Mouse (Mus musculus): ENCODE results near the gene Dctn2. TPM values are rescaled to one million over a fixed set of nuclear protein-coding genes. Genes with fewer than 3 reads are reported as not detected.

Dctn2 gene
- polyA plus RNA-seq, 1 experiment, result 170 TPM

GRCm38 (mm10) chr10:127287271-127287935 is 21.2 kb downstream of the Dctn2 start:
- peaks cover 41% of the 10 kb centered on the region for H3K36me3 ChIP-seq (ENCODE audit: control insufficient read depth, insufficient read depth)
- peak overlapping the region; percentile 78 for H3K4me3 ChIP-seq (ENCODE audit: insufficient read depth, poor library complexity, severe bottlenecking)
- H3K79me3 ChIP-seq (ENCODE audit: low read depth), result peaks cover 36% of the 10 kb centered on the region
- TF ChIP-seq MYOG (IDR thresholded peaks at IDR 0.05; ENCODE audit: control insufficient read depth, extremely low read depth, insufficient read length), result no peak
- TF ChIP-seq CTCF (IDR thresholded peaks at IDR 0.05; ENCODE audit: control insufficient read depth, insufficient read depth, insufficient read length), result no peak
- no peak for TF ChIP-seq MAX (IDR thresholded peaks at IDR 0.05)
- TF ChIP-seq USF1 (IDR thresholded peaks at IDR 0.05; ENCODE audit: low read depth), result no peak
- TF ChIP-seq CEBPB (IDR thresholded peaks at IDR 0.05; ENCODE audit: low read depth), result no peak
- TF ChIP-seq FOSL1 (IDR thresholded peaks at IDR 0.05; ENCODE audit: insufficient read depth, low read length, poor library complexity, severe bottlenecking), result no peak
- TF ChIP-seq MYOD1 (IDR thresholded peaks at IDR 0.05; ENCODE audit: control insufficient read depth, insufficient read length, low read depth), result no peak
- H3ac ChIP-seq (ENCODE audit: control insufficient read depth, insufficient read length, low read depth), result peak overlapping the region; percentile 52
- H3K27me3 ChIP-seq (ENCODE audit: control insufficient read depth, insufficient read depth, insufficient read length), result no peaks in the 10 kb centered on the region
- peaks cover 46% of the 10 kb centered on the region for H3K79me2 ChIP-seq (ENCODE audit: control insufficient read depth, insufficient read depth)

- peak overlapping the region; percentile 52 for H3ac ChIP-seq (ENCODE audit: control insufficient read depth, insufficient read length, low read depth)
- H3K36me3 ChIP-seq (ENCODE audit: control insufficient read depth, insufficient read depth), result peaks cover 41% of the 10 kb centered on the region
- peaks cover 52% of the 10 kb centered on the region for H3K79me2 ChIP-seq (ENCODE audit: control insufficient read depth, insufficient read depth)
- peak overlapping the region; percentile 78 for H3K4me3 ChIP-seq (ENCODE audit: insufficient read depth, poor library complexity, severe bottlenecking)
- H3K79me3 ChIP-seq (ENCODE audit: low read depth), result peaks cover 40% of the 10 kb centered on the region
- TF ChIP-seq MYOD1 (IDR thresholded peaks at IDR 0.05; ENCODE audit: control insufficient read depth, insufficient read length, low read depth), result no peak
- no peak for TF ChIP-seq USF1 (IDR thresholded peaks at IDR 0.05; ENCODE audit: low read depth)
- TF ChIP-seq MAX (IDR thresholded peaks at IDR 0.05), result no peak
- TF ChIP-seq MYOG (IDR thresholded peaks at IDR 0.05; ENCODE audit: control insufficient read depth, extremely low read depth, insufficient read length), result no peak
- no peak for TF ChIP-seq CTCF (IDR thresholded peaks at IDR 0.05; ENCODE audit: control insufficient read depth, insufficient read depth, insufficient read length)
- TF ChIP-seq FOSL1 (IDR thresholded peaks at IDR 0.05; ENCODE audit: insufficient read depth, low read length, poor library complexity, severe bottlenecking), result no peak
- no peak for TF ChIP-seq CEBPB (IDR thresholded peaks at IDR 0.05; ENCODE audit: low read depth)
- H3K27me3 ChIP-seq (ENCODE audit: control insufficient read depth, insufficient read depth, insufficient read length), result no peaks in the 10 kb centered on the region
Measured at GRCm38 (mm10) chr10:127287936-127288293, 21.7 kb downstream of the Dctn2 start.

- Histone ChIP-seq H3K36me3 (ENCODE audit: control insufficient read depth, insufficient read depth) (peaks cover 41% of the 10 kb centered on the region), H3K79me2 (ENCODE audit: control insufficient read depth, insufficient read depth) (peaks cover 56% of the 10 kb centered on the region), H3K4me3 (ENCODE audit: insufficient read depth, poor library complexity, severe bottlenecking) (peak overlapping the region; percentile 78), H3ac (ENCODE audit: control insufficient read depth, insufficient read length, low read depth) (peak overlapping the region; percentile 52), H3K79me3 (ENCODE audit: low read depth) (peaks cover 43% of the 10 kb centered on the region), H3K27me3 (ENCODE audit: control insufficient read depth, insufficient read depth, insufficient read length) (no peaks in the 10 kb centered on the region)
- TF ChIP-seq CTCF (IDR thresholded peaks at IDR 0.05; ENCODE audit: control insufficient read depth, insufficient read depth, insufficient read length), result no peak
- no peak for TF ChIP-seq FOSL1 (IDR thresholded peaks at IDR 0.05; ENCODE audit: insufficient read depth, low read length, poor library complexity, severe bottlenecking)
- no peak for TF ChIP-seq MAX (IDR thresholded peaks at IDR 0.05)
- no peak for TF ChIP-seq MYOD1 (IDR thresholded peaks at IDR 0.05; ENCODE audit: control insufficient read depth, insufficient read length, low read depth)
- TF ChIP-seq MYOG (IDR thresholded peaks at IDR 0.05; ENCODE audit: control insufficient read depth, extremely low read depth, insufficient read length), result no peak
- TF ChIP-seq CEBPB (IDR thresholded peaks at IDR 0.05; ENCODE audit: low read depth), result no peak
- no peak for TF ChIP-seq USF1 (IDR thresholded peaks at IDR 0.05; ENCODE audit: low read depth)
Measured at GRCm38 (mm10) chr10:127288328-127288799, 22.2 kb downstream of the Dctn2 start.

GRCm38 (mm10) chr10:127288800-127289572 is 22.8 kb downstream of the Dctn2 start, which contains the start of gene Mbd6:
TSS of gene Mbd6 (minus strand) at chr10:127289018.
- H3K79me2 ChIP-seq (ENCODE audit: control insufficient read depth, insufficient read depth), result peaks cover 62% of the 10 kb centered on the region
- H3ac ChIP-seq (ENCODE audit: control insufficient read depth, insufficient read length, low read depth), result peak within 1 kb of the TSS; percentile 60
- TF ChIP-seq USF1 (IDR thresholded peaks at IDR 0.05; ENCODE audit: low read depth), result peak; percentile 87
- TF ChIP-seq MYOG (IDR thresholded peaks at IDR 0.05; ENCODE audit: control insufficient read depth, extremely low read depth, insufficient read length), result no peak
- TF ChIP-seq FOSL1 (IDR thresholded peaks at IDR 0.05; ENCODE audit: insufficient read depth, low read length, poor library complexity, severe bottlenecking), result no peak
- TF ChIP-seq CTCF (IDR thresholded peaks at IDR 0.05; ENCODE audit: control insufficient read depth, insufficient read depth, insufficient read length), result no peak
- TF ChIP-seq MAX (IDR thresholded peaks at IDR 0.05), result no peak
- H3K36me3 ChIP-seq (ENCODE audit: control insufficient read depth, insufficient read depth), result peaks cover 42% of the 10 kb centered on the region
- H3K4me3 ChIP-seq (ENCODE audit: insufficient read depth, poor library complexity, severe bottlenecking), result peak within 1 kb of the TSS; percentile 78
- H3K27me3 ChIP-seq (ENCODE audit: control insufficient read depth, insufficient read depth, insufficient read length), result no peaks in the 10 kb centered on the region
- H3K79me3 ChIP-seq (ENCODE audit: low read depth), result peaks cover 43% of the 10 kb centered on the region

- H3K4me3 ChIP-seq (ENCODE audit: insufficient read depth, poor library complexity, severe bottlenecking), result peak overlapping the region; percentile 78
- H3K27me3 ChIP-seq (ENCODE audit: control insufficient read depth, insufficient read depth, insufficient read length), result no peaks in the 10 kb centered on the region
- no peak for TF ChIP-seq USF1 (IDR thresholded peaks at IDR 0.05; ENCODE audit: low read depth)
- no peak for TF ChIP-seq MAX (IDR thresholded peaks at IDR 0.05)
- no peak for TF ChIP-seq FOSL1 (IDR thresholded peaks at IDR 0.05; ENCODE audit: insufficient read depth, low read length, poor library complexity, severe bottlenecking)
- no peak for TF ChIP-seq CTCF (IDR thresholded peaks at IDR 0.05; ENCODE audit: control insufficient read depth, insufficient read depth, insufficient read length)
- TF ChIP-seq MYOD1 (IDR thresholded peaks at IDR 0.05; ENCODE audit: control insufficient read depth, insufficient read length, low read depth), result no peak
- TF ChIP-seq CEBPB (IDR thresholded peaks at IDR 0.05; ENCODE audit: low read depth), result no peak
- TF ChIP-seq MYOG (IDR thresholded peaks at IDR 0.05; ENCODE audit: control insufficient read depth, extremely low read depth, insufficient read length), result no peak
- peaks cover 69% of the 10 kb centered on the region for H3K79me2 ChIP-seq (ENCODE audit: control insufficient read depth, insufficient read depth)
- H3ac ChIP-seq (ENCODE audit: control insufficient read depth, insufficient read length, low read depth), result peak overlapping the region; percentile 60
- H3K36me3 ChIP-seq (ENCODE audit: control insufficient read depth, insufficient read depth), result peaks cover 45% of the 10 kb centered on the region
- peaks cover 45% of the 10 kb centered on the region for H3K79me3 ChIP-seq (ENCODE audit: low read depth)
Measured at GRCm38 (mm10) chr10:127289573-127290191, 23.5 kb downstream of the Dctn2 start.
